Mouse (Mus musculus): ENCODE measurements at regions not wholly inside any gene's neighbourhood (a gene's known extent, or its start where the extent isn't known, plus 50 kb on each side); places are given as distances from the start of the nearest gene placed in this dataset.

DNA sequence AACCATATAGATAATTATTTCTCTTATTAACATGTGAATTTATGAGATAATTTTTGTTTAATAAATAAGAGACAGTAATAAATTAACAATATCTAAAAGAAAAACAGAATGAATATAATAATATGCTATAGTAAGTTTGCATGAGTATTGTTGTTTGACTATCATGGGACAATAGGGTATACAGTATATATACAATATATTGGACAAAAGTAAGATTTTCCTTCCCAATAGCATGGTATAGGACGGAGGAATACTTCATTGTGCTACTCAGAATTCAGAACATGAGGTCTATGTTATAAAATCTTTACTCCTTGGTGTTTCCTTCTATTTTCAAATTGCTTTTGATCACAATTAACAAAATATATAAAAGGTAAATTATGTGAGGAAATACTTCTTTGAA, 771.0 kb upstream of the Pcdh20 start:
- Histone ChIP-seq H3K4me2 (replicated peaks) (no peak overlapping the region), H3K27me3 (replicated peaks) (no peaks in the 10 kb centered on the region), H3K27ac (no peak overlapping the region), H3K4me1 (replicated peaks) (no peaks in the 10 kb centered on the region), H3K9ac (no peak overlapping the region), H3K36me3 (no peaks in the 10 kb centered on the region), H3K4me3 (replicated peaks) (no peak overlapping the region), H3K9me3 (no peaks in the 10 kb centered on the region)
- 92% methylated on average over 1 of the region's 1 CpGs for WGBS
- no peak for ATAC-seq

DNA sequence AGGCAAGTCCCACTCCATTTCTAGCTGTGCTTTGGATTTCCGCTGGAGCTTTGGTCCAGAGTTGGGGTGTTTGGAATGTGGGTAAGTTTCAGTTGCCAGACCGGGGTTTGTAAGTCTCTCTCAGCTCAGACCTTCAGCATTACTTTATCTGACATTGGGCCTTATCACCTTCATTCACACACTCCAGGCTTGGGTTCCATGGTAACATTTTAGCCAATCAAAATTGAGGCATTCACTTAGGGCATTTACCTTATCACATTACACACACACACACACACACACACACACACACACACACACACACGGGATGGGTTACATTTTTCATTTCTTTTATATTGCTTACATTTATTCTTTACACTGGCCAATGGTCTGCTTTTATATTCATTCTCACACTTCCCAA, 765.3 kb upstream of the Pcdh20 start:
- H3K9me3 ChIP-seq = no peaks in the 10 kb centered on the region
- H3K36me3 ChIP-seq = no peaks in the 10 kb centered on the region

GRCm38 (mm10) chr14:89230482-89230881, 759.3 kb upstream of the Pcdh20 start:
- H3K4me3 ChIP-seq (replicated peaks) = no peak overlapping the region
- no peak overlapping the region for H3K27ac ChIP-seq
- WGBS = 36% methylated on average over 8 of the region's 8 CpGs
- H3K36me3 ChIP-seq = no peaks in the 10 kb centered on the region
- H3K9ac ChIP-seq = no peak overlapping the region
- no peak overlapping the region for H3K4me2 ChIP-seq (replicated peaks)
- ATAC-seq = no peak
- H3K27me3 ChIP-seq (replicated peaks) = no peaks in the 10 kb centered on the region
- no peaks in the 10 kb centered on the region for H3K4me1 ChIP-seq (replicated peaks)
- no peaks in the 10 kb centered on the region for H3K9me3 ChIP-seq

More for the DNA sequence above, 765.3 kb upstream of the Pcdh20 start:
- Histone ChIP-seq H3K4me3 (replicated peaks) (no peak overlapping the region), H3K4me1 (replicated peaks) (no peaks in the 10 kb centered on the region), H3K4me2 (replicated peaks) (no peak overlapping the region), H3K27ac (no peak overlapping the region), H3K9ac (no peak overlapping the region), H3K27me3 (replicated peaks) (no peaks in the 10 kb centered on the region)
- no peak for ATAC-seq
- 80% methylated on average over 3 of the region's 3 CpGs for WGBS

- Histone ChIP-seq H3K4me2 (replicated peaks) (no peak overlapping the region), H3K27ac (no peak overlapping the region), H3K9me3 (no peaks in the 10 kb centered on the region), H3K27me3 (replicated peaks) (no peaks in the 10 kb centered on the region), H3K9ac (no peak overlapping the region), H3K4me1 (replicated peaks) (no peaks in the 10 kb centered on the region), H3K36me3 (no peaks in the 10 kb centered on the region), H3K4me3 (replicated peaks) (no peak overlapping the region)
- WGBS = 68% methylated on average over 1 of the region's 1 CpGs
- ATAC-seq = no peak
Measured at GRCm38 (mm10) chr14:89217390-89217789, 746.2 kb upstream of the Pcdh20 start.

- Histone ChIP-seq H3K4me3 (replicated peaks) (no peak overlapping the region), H3K4me2 (replicated peaks) (no peak overlapping the region), H3K4me1 (replicated peaks) (no peaks in the 10 kb centered on the region), H3K9me3 (no peaks in the 10 kb centered on the region), H3K9ac (no peak overlapping the region), H3K36me3 (no peaks in the 10 kb centered on the region), H3K27ac (no peak overlapping the region), H3K27me3 (replicated peaks) (no peaks in the 10 kb centered on the region)
- ATAC-seq = no peak
- WGBS = 37% methylated on average over 2 of the region's 2 CpGs
Measured at GRCm38 (mm10) chr14:89181386-89181979, 710.3 kb upstream of the Pcdh20 start.

- Histone ChIP-seq H3K27ac (no peak overlapping the region), H3K4me1 (replicated peaks) (no peaks in the 10 kb centered on the region), H3K36me3 (no peaks in the 10 kb centered on the region), H3K9ac (no peak overlapping the region), H3K9me3 (no peaks in the 10 kb centered on the region), H3K4me2 (replicated peaks) (no peak overlapping the region), H3K27me3 (replicated peaks) (no peaks in the 10 kb centered on the region), H3K4me3 (replicated peaks) (no peak overlapping the region)
- no peak for ATAC-seq
- 84% methylated on average over 3 of the region's 3 CpGs for WGBS
Measured at GRCm38 (mm10) chr14:89142994-89143686, 671.9 kb upstream of the Pcdh20 start.

- Histone ChIP-seq H3K9ac (no peak overlapping the region), H3K9me3 (no peaks in the 10 kb centered on the region), H3K4me1 (replicated peaks) (no peaks in the 10 kb centered on the region), H3K27ac (no peak overlapping the region), H3K36me3 (no peaks in the 10 kb centered on the region), H3K4me3 (replicated peaks) (no peak overlapping the region), H3K27me3 (replicated peaks) (no peaks in the 10 kb centered on the region), H3K4me2 (replicated peaks) (no peak overlapping the region)
- ATAC-seq = no peak
- WGBS = 36% methylated on average over 4 of the region's 4 CpGs
Measured at GRCm38 (mm10) chr14:89099296-89099695, 628.1 kb upstream of the Pcdh20 start.

DNA sequence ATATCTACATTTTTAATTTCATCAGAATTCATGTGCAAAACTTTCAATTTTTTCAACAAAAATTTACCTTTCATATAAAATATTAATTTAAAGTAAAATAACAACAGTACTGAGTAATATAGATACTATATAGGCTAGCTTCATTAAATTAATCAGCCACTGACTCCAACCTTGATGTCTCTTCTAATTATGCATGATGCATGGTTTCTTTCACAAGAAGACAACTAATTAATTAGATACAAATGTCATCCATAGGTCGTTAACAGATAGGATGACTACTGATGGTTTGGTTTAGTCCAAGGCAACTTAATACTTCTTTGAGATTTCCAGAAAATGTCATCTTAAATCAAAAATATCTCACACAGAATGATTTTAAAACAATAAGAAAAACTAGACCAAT, 618.5 kb upstream of the Pcdh20 start:
- ATAC-seq = no peak
- Histone ChIP-seq H3K4me1 (replicated peaks) (no peaks in the 10 kb centered on the region), H3K27ac (no peak overlapping the region), H3K36me3 (no peaks in the 10 kb centered on the region), H3K9me3 (no peaks in the 10 kb centered on the region), H3K4me2 (replicated peaks) (no peak overlapping the region), H3K27me3 (replicated peaks) (no peaks in the 10 kb centered on the region), H3K9ac (no peak overlapping the region), H3K4me3 (replicated peaks) (no peak overlapping the region)
- WGBS = 78% methylated on average over 1 of the region's 1 CpGs

DNA sequence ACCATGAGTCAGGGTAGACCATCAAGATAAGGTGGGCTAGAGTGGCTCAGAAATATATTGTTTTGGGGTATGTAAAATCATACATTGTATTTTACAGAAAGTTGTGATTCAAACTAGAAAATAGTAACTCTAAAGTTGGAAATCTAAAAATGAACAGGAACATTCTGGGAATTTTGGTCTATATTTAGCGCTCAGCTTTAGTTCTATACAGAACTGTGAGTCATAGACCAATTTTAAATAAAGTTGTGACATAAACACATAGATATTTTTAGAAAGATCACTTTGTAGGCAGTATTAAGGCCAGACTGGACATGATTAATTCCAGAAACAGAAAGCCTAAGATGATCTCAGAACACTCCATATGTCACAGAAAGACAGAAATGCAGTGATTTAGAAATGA, 604.8 kb upstream of the Pcdh20 start:
- Histone ChIP-seq H3K9me3 (no peaks in the 10 kb centered on the region), H3K4me3 (replicated peaks) (no peak overlapping the region), H3K4me1 (replicated peaks) (no peaks in the 10 kb centered on the region), H3K27ac (no peak overlapping the region), H3K27me3 (replicated peaks) (no peaks in the 10 kb centered on the region), H3K36me3 (no peaks in the 10 kb centered on the region), H3K4me2 (replicated peaks) (no peak overlapping the region), H3K9ac (no peak overlapping the region)
- 89% methylated on average over 1 of the region's 1 CpGs for WGBS
- no peak for ATAC-seq

GRCm38 (mm10) chr14:89063971-89064370, 592.8 kb upstream of the Pcdh20 start:
- Histone ChIP-seq H3K9ac (no peak overlapping the region), H3K9me3 (no peaks in the 10 kb centered on the region), H3K4me1 (replicated peaks) (no peaks in the 10 kb centered on the region), H3K27ac (no peak overlapping the region), H3K36me3 (no peaks in the 10 kb centered on the region), H3K4me2 (replicated peaks) (no peak overlapping the region), H3K4me3 (replicated peaks) (no peak overlapping the region), H3K27me3 (replicated peaks) (no peaks in the 10 kb centered on the region)
- 62% methylated on average over 1 of the region's 1 CpGs for WGBS
- peak; percentile 71 for ATAC-seq

DNA sequence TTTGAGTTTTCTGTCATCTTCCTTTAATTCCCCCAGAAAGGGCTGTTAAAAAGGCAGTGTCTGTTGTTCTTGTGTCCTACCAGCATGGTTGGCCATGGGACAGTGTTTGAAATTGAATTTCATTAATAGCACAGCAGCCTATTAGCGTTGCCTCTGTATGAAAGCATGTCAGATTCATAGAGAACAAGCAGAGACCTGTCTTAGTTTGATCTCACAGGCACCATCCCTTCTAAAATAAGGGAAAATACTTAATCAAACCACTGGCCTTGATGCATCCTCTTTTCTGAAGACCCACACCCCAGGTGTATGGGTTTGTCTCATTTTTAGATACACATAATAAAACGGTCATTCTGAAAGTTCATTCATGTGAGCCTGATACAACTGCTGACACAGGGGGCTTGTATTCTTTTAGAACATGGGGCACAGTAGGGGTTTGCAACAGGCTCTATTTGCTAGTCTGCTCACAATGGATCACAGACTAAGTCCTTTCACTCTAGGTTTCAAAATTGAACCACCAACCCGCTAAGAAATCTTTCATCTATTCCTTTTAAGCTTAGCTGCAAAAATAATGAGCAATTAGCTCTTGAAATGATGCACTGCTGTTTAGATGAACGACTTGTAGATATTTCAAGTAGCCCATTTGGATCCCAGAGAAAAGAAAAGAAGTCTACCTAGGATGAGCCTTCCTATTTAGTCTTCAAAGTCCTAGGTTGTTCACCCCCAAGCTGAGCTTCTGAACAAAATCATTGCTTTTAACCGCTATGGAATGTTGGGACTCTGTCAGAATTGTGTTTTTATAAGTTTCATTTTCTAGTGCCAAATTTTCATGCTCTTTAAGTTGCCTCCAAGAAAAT, 591.6 kb upstream of the Pcdh20 start:
- no peak for ATAC-seq
- no peak overlapping the region for H3K4me3 ChIP-seq (replicated peaks)

DNA sequence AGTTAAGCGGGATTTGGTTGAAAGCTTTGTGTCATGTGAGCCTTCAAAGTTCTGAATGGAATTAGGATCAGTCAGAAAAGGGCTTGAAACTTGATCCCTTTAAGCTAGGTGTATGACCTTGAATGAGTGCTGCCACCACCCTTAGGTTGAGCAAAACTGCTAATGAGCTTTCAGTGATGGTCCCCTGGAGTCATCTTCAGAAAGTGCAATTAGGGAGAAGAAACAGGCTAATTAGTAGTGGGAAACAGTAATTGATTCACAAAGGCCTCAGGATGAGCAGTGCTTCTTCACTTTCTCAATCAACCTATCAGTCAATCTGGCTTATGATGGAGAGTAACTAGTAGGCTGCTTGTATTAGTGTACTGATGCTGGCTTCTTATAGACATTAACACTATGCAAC, 590.1 kb upstream of the Pcdh20 start:
- H3K9ac ChIP-seq = no peak overlapping the region
- WGBS = 50% methylated on average over 1 of the region's 1 CpGs

More for the DNA sequence above, 591.6 kb upstream of the Pcdh20 start:
- WGBS = 82% methylated on average over 5 of the region's 5 CpGs
- Histone ChIP-seq H3K9me3 (no peaks in the 10 kb centered on the region), H3K9ac (no peak overlapping the region), H3K36me3 (no peaks in the 10 kb centered on the region), H3K27me3 (replicated peaks) (no peaks in the 10 kb centered on the region), H3K27ac (no peak overlapping the region), H3K4me1 (replicated peaks) (no peaks in the 10 kb centered on the region), H3K4me2 (replicated peaks) (no peak overlapping the region)

More for the DNA sequence above, 590.1 kb upstream of the Pcdh20 start:
- H3K4me3 ChIP-seq (replicated peaks) = no peak overlapping the region
- no peaks in the 10 kb centered on the region for H3K9me3 ChIP-seq
- no peak overlapping the region for H3K27ac ChIP-seq
- no peaks in the 10 kb centered on the region for H3K27me3 ChIP-seq (replicated peaks)
- no peaks in the 10 kb centered on the region for H3K36me3 ChIP-seq
- H3K4me1 ChIP-seq (replicated peaks) = no peaks in the 10 kb centered on the region
- H3K4me2 ChIP-seq (replicated peaks) = no peak overlapping the region
- ATAC-seq = no peak

Measured in intestine, embryonic 15.5 days (tissue).